Mouse (Mus musculus) WW6 (cell line): ENCODE data around the gene Nav2.

Source experiments
- DNase-seq: peaks from one replicate; pipeline ENCODE4 v3.0.0-alpha.2; 2013; ENCODE audit warnings: low read depth, low spot score

Nav2 gene

DNA sequence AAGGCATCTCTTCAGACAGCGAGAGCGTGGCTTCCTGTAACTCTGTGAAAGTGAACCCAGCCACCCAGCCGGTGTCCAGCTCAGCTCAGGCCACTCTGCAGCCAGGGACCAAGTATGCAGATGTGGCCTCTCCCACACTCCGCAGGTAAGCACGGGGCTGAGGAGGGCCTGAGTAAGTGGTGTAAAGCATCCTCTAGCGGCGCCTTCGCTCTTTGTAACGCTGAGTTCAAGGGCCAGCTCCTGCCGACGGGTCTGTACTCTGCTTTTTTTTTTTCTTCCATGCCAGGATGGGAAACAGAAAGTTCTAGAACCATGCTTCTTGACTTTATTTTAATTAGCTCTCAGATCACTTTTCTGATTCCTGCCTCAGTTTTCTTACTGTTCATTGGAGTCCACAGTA is 639.9 kb downstream of the Nav2 start:
- DNase-seq: no peak

- DNase-seq: no peak
Measured at GRCm38 (mm10) chr7:49553236-49553981, 644.9 kb downstream of the Nav2 start.

DNA sequence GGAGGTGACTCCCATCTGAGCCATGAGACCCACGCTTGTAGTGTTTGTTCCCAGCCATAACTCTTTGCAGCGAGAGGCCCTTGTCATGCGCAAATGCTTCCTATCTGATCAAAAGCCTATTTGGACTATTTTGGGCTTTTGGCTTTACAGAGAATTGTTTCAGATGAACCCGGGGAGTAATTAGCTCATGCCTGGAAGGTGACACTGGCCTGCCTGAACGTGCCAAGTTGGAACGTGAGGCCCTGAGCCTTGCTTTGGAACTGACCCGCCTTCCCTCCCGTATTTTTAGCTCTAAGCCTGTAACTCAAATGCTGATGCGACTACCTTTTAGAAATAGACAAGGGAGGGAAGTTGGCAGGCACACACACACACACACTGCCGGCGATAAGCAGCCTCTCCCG is 649.7 kb downstream of the Nav2 start:
- no peak for DNase-seq

DNA sequence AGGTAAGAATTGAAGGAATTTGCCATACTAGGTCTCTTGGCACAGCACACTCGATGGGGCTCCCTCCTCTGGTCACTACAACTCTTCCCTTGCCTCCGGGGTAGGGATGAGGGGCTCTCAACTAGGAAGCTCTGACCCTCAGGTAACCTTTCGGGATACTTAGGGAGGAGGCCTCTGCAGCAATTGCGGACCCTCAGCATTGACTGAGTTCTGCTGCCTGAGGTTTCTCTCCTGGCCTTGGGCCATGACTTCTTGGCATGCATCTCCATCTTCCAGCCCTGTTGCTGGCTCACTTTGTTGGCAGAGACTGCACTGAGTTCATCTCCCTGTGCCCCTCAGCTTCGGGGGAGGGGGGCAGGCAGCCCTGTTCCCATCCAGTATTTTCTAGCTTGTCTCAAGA is 650.4 kb downstream of the Nav2 start:
- no peak for DNase-seq

- no peak for DNase-seq
Measured at GRCm38 (mm10) chr7:49560012-49560411, 651.5 kb downstream of the Nav2 start.

GRCm38 (mm10) chr7:49562404-49562803 is 653.9 kb downstream of the Nav2 start:
- DNase-seq: no peak

GRCm38 (mm10) chr7:49562851-49563250 is 654.3 kb downstream of the Nav2 start:
- no peak for DNase-seq

DNA sequence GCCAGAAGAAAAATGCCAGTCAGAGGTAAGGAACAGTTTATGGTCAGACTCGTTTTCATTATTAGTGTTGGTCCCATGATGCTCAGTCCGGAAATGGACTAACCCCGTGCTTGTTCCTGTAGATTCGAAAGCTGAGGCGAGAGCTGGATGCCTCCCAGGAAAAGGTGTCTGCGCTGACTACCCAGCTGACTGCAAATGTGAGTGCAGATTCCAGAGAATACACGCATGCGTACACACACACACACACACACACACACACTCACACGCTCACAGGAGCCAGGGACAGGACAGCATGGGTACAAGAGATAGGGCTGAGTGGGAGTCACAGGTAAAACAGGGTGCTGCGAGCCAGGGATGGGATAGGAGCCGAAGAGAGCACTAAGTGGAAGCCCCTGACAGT is 656.6 kb downstream of the Nav2 start:
- DNase-seq: no peak

DNA sequence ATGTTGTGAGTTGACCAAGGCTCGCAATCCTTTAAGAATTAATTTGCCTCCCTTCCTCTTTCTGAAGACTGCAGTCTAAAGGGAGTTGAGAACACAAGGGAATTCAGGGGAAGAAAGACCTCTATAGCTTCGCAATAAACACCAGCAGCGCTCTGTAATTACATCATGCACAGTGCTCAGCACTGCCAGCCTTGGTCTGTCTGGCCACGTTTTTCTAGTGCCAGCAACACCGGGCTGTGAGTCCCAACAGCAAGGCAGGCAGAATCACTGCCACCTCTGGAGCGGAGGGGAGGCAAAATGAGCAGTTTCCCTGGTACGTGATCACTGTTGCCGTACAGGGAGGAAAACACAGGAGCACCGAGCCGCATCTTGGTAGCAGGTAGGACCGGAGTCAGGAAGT is 657.3 kb downstream of the Nav2 start:
- no peak for DNase-seq

DNA sequence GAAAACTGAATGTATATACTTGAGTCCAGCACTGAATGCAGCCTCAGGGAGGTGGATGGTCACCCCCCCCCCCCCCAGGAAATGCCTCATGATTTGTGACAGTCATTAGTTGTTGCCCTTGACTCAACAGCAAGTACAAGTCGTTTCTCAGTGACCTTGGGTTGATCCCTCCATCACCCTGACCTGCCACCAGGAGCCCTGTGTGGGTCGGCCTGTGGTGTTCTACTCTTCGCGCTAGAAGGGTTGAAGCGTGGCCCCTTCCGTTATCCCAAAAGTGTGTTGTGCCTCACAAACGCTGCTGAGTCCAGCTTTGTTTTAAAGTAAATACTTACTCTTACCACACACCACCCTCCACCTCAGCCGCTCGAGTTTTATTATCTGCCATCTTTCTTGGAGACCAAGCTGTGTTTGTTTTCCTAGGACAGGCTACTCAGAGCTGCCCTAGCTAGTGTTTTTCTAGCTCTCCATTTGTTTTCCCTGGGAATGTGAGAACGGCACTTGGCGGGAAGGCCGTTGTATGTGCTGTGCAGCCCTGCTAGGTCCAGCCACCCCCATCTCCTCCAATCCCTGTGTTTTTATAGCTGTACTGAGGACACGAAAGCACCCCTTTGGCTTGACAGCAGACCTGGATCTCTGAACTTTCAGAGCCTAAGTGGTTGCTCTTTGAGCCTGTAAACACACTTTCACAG is 659.0 kb downstream of the Nav2 start:
- no peak for DNase-seq

- DNase-seq: no peak
Measured at GRCm38 (mm10) chr7:49569646-49570045, 661.1 kb downstream of the Nav2 start.

- DNase-seq: no peak
Measured at GRCm38 (mm10) chr7:49571606-49572005, 663.1 kb downstream of the Nav2 start.

DNA sequence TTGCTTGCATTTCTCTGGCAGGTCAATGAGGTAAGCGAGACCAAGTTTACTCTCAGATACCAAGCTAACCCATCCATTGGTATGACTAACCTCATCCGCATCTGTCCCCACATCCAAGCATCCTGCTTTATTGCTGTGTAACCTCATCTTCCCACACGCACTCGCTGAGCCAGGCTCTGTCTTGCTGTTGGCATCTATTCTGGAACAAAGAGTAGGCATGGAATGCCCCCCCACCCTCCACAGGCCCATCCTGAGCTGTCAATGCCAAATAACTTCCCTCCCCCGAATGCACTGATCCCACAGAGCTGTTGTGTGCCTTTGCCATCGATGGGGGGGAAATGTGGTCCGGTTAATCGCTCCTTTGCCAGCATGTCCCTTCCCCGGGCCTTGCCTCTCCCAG is 666.7 kb downstream of the Nav2 start:
- DNase-seq: no peak

DNA sequence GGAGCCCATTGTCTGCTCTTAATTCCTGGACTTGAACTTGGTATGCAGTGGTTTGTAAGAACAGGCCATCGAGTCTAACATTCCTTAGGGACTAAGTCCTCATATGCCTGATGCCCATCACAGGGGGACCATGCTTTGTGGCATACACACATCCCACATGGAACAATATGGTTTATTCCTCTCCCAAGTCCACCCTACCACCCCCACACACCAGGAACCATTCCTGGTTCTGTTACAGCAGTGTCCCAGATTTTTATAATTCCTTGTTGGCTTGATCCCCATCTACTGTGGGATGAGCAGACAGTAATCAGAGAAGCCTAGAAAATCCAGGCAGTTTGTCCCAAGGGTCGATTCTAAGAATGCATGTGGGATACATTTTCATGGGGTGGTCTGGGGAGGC is 668.6 kb downstream of the Nav2 start:
- no peak for DNase-seq

DNA sequence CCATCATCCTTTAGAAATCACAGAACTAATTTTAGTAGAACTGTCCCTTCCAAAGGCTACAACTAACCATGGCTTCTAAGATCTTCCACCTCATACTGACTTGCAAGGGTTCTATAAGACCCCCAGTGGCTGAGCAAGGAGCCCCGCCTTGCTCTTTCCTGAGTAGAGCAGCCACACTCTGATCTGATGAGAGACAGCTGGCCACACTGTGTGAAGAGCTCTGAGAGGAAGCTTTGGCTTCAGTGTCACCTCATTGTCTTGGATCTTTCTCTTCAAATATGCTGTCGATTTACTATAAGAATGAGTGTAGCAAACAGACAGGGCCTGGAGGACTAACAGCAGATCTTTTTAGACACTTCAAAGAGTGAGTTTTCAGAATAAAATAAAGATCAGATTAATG is 673.4 kb downstream of the Nav2 start:
- no peak for DNase-seq

DNA sequence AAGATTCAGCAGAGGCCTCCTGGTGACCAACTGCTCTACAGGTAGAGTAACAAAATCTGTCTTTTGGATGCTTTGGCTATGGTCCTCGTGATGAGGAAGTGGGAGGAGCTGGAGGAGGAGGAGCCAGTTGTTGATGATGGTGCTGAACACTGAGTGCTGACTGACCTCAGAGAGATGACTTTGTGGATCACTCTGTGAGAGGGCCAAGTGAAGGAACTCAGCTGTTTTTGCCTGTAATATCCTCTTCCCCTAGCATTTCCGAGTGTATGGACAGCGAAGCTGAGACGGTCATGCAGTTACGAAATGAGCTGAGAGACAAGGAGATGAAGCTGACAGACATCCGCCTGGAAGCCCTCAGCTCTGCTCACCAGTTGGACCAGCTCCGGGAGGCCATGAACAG is 674.0 kb downstream of the Nav2 start:
- no peak for DNase-seq

DNA sequence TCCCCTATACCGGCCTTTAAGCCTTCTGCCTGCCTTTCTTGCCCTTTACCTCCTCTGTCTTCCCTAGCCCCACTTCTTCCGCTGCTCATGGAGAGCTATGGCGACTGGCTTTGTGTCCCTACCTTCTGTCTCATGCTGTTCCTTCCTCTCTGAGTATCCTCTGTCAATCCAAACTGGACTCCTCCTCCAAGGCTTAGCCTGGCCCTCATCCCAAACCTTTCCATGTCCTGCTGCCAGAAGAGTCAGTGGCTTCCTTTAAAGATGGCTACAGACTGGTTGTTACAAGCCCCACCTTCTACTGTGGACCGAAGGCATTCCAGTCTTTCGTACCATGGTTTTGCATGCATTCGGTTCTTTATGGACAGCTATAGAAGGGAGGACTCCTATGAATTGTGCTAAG is 674.7 kb downstream of the Nav2 start:
- DNase-seq: no peak

DNA sequence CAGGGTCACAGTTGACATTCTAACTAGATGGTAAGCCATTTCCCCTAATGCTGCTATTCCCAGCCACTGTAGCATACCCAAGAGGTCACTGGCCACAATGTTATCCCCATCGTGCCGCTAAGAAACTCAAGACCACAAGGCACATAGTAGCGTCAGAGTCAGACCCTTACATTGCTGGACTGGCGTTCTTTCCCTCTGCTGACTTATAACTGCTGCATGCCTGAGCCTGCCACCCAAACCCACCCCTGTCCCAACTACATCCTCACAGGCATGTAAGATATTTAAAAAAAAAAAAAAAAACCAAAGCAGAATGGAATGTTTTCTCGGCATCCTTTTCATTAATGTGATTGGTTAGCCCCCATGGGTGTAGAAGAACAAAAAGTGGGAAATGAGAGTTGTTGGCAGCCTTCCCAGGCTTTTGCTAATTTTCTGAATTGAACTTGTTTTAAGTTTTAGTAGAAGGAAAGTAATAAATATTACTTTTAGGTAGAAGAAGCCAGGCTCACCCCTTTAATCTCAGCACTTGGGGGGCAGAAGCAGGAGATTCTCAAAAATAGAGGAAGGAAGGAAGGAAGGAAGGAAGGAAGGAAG is 678.1 kb downstream of the Nav2 start:
- no peak for DNase-seq

- no peak for DNase-seq
Measured at GRCm38 (mm10) chr7:49589635-49590034, 681.1 kb downstream of the Nav2 start.

DNA sequence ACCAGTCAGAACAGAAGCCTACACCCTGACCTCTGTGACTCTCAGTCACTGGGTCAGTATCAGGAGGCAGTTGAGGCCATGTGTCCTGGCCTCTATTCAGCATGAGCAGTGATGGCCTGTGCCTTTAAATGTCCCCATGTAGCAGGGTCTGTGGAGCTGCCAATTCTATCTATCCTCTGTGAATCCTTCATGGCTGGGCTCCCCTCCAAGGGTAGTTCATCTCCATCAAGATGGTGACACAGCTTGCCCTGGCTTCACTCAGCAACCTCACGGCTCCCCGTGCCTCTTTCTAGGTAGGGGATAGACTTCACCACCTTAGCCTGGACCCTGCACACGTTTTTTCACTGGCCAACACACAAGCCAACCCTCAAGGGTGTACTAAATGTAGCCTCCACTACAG is 689.3 kb downstream of the Nav2 start:
- no peak for DNase-seq

DNA sequence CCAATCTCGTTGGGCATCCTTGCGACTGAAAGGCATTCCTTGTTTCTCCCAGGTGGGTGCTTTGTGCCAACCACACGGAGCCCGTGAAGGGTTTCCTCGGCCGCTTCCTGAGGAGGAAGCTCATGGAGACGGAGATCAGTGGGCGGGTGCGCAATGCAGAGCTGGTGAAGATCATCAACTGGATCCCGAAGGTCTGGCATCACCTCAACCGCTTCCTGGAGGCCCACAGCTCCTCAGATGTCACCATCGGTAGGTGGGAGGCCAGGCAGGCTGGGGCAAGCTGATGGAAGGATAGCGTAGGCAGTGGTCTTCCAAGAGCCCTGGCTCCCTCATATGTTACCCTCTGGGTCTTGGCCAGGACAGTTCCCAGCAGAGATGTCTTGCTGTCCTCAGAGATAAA is 689.7 kb downstream of the Nav2 start:
- no peak for DNase-seq

GRCm38 (mm10) chr7:49599950-49600349 is 691.4 kb downstream of the Nav2 start:
- no peak for DNase-seq
